Mouse (Mus musculus) activated CD4-positive, CD25-positive, alpha-beta regulatory T cell (primary cell): ENCODE measurements around the gene Plppr2. TPM values are rescaled to one million over a fixed set of nuclear protein-coding genes. Genes with fewer than 3 reads are reported as not detected.

ENCODE experiments used
- polyA plus RNA-seq, 2 experiments: library from polyadenylated mRNA; unstranded; fragments of 100-300 nt; shearing (Covaris generic); gene quantifications; one replicate each; pipeline ENCODE4 v1.2.1; 2017

The Plppr2 gene
- under 1 TPM; 0.09 to 0.27 TPM for polyA plus RNA-seq

DNA sequence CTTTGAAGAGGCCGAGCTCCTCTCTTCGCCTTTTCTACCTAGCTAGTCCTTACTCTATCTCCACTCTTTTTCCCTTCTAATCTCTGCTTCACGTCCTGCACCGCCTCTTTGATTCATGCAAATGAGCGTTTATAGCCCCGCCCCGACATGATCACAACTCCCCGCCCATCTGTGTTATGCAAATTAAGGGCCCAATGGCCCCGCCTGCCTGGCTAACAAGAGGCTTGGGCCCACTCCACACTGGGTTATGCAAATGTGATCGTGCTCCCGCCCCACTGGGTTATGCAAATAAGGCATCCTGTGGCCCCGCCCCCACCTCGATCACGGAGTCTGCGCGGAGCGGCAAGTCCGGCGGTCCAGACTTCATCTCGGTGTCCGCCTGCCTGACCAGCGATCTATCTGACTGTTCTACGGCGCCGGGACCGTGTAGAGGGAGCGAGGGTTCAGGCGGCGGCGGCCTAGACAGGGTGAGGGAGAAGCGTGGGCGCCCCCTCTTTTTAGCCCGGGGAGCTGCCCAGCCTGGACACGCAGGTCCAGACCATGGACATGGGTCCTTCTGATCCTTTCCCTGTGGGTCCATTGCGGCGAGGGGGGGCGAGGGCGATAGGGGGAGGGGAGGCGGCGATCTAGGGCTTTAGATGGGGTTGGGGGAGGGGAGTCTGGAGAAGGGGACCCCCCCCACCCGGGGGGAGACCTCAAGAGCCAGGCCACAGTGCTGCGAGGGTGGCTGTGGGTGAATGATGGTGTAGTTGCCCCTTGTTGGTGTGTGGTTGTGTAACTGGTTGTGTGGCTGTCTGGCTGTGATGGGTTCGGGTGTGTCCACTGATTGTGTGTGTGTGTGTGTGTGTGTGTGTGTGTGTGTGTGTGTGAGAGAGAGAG, at the start of gene Plppr2:
TSS of gene Plppr2 (plus strand) at position 342 of the 879 bp plus-strand sequence.

GRCm38 (mm10) chr9:21918035-21918592, 18.7 kb upstream of the Plppr2 start, which contains the start of gene Rab3d:
Gene Rab3d, minus strand, starts transcription at chr9:21918192.

GRCm38 (mm10) chr9:21927208-21927753, 9.6 kb upstream of the Plppr2 start, which contains the start of the genes Ccdc159 and Tmem205:
Gene Ccdc159, plus strand, starts transcription at chr9:21927471.
Gene Tmem205, minus strand, starts transcription at chr9:21927556.

DNA sequence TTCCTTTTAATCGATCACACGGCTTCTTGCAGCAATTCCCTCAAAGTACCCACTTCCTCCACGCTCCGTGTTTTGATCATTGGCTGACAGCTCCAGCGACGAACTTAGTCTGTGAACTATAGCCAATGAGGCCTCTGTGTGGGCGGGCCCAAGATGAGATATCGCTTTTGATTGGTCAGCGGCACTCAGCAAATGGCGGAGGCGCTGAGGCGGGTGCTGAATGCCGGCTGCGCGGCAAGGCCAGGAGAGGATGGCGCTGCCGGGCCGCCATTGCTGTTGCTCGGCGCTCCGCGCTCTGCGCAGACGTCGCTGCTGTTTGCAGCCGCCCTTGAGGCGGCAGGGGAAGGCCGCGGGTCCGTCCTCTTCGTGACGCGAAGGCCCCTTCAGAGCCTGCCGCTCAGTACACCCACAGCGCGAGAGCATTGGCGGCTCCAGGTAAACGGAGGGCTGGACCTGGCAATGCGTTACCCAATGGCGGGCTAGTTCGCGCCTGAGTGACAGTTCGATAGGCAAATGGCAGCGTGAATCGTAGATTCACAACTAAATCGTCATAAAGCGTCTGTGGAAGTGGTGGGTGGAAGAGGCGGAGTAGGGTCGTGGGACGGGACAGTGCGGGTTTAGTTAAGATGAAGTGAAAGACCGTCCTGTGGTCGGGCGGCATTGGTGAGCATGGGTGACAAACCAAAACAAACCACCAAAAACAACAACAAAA, 18.9 kb downstream of the Plppr2 start, which contains the start of gene Swsap1:
TSS of gene Swsap1 (plus strand) at position 186 of the 712 bp plus-strand sequence.

DNA sequence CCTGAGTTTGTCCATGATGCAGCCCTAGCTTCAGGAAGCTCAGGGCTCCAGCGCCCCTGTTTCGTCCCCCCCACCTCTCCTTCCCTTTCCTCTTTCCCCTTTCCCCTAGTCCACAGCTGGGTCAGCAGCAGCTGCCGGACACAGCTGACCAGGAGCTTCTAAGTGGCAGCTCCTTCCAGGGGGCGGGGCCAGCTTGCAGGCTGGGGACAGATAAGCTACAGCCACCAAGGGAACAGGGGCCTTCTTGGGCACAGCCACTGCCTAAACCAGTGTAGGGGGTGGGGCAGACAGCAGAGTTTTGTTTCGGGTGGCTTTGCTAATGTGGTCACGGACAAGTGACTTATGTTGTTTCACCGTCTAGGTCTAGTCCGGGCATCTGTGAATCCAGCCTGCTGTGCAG, 26.6 kb downstream of the Plppr2 start, which contains the start of gene Epor:
TSS of gene Epor (minus strand) at position 90 of the 400 bp plus-strand sequence.

DNA sequence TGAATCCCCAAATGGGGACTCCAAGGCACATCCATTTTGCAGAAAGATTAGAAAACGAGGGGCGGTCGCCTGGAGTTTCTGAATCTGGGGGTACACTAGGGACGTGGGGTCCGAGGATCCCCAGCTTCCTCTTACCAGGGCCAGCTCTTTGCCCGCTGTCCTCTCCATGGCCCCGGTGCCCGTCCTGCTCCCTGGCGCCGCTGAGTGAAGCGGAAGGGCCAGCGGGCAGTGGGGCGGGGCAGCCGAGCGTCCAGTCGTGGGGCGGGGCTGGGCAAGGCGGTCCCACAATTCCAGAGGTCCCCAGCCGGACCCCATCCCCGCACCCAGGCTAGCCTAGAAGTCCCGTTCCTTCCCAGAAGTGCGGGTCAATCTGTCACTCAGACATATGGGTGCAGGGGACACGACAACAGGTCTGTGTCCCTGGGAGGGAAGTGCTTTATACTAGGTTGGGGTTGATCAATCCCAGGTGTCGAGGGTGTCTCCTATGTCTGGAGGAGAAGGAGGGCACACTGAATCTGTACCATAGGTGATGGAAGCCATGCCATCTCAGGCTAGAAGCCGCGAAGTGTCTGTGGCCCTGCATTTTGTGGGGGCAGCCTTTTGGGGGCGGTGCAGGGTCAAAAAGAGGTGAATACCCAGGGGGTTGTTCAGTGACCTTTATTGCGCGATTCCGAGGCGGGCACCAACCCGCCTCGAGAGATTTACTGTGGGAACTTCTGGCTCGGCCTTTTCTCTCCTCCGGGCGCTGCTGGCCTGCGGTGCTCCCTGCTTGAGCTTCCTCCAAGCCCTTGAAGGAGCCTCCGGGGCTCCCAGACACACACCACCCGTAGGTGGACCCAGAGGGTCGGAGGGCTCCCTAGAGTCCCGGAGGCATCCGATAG, 52.6 kb downstream of the Plppr2 start, which contains the start of gene Rgl3:
TSS of gene Rgl3 (minus strand) at position 217 of the 881 bp plus-strand sequence.

Other genes with a start within 250 kb of the Plppr2 start
- 10 to 100 TPM in 1 of 2 experiments, 1 to 10 TPM in 1; 1.1 to 15.6 TPM for gene Ldlr, start 213.6 kb upstream of the Plppr2 start, polyA plus RNA-seq
- gene Spc24, start 176.7 kb upstream of the Plppr2 start, polyA plus RNA-seq, result 10 to 100 TPM; 16.0 to 19.4 TPM
- gene Kank2, start 138.3 kb upstream of the Plppr2 start, polyA plus RNA-seq, result not detected
- not detected for gene Angptl8, start 101.5 kb upstream of the Plppr2 start, polyA plus RNA-seq
- 1 to 10 TPM in 1 of 2 experiments, under 1 TPM in 1; 0.60 to 1.2 TPM for gene Dock6, start 84.4 kb upstream of the Plppr2 start, polyA plus RNA-seq
- 10 to 100 TPM in 1 of 2 experiments, 1 to 10 TPM in 1; 6.1 to 10.7 TPM for gene Rab3d, start 18.8 kb upstream of the Plppr2 start, polyA plus RNA-seq
- gene Ccdc159, start 9.6 kb upstream of the Plppr2 start, polyA plus RNA-seq, result under 1 TPM; 0.21 to 0.24 TPM
- 1 to 10 TPM; 1.7 to 4.5 TPM for gene Tmem205, start 9.5 kb upstream of the Plppr2 start, polyA plus RNA-seq
- 1 to 10 TPM; 7.7 to 9.4 TPM for gene Swsap1, start 18.7 kb downstream of the Plppr2 start, polyA plus RNA-seq
- gene Epor, start 26.5 kb downstream of the Plppr2 start, polyA plus RNA-seq, result 1 to 10 TPM in 1 of 2 experiments, not detected in 1; 2.5 TPM
- gene Rgl3, start 52.4 kb downstream of the Plppr2 start, polyA plus RNA-seq, result under 1 TPM in 1 of 2 experiments, not detected in 1; 0.11 TPM
- under 1 TPM in 1 of 2 experiments, not detected in 1; 0.16 TPM for gene Ccdc151, start 65.6 kb downstream of the Plppr2 start, polyA plus RNA-seq
- 10 to 100 TPM; 75.9 to 94.6 TPM for gene Prkcsh, start 65.8 kb downstream of the Plppr2 start, polyA plus RNA-seq
- not detected for gene Elavl3, start 115.0 kb downstream of the Plppr2 start, polyA plus RNA-seq
- not detected for gene Gm49318, start 134.2 kb downstream of the Plppr2 start, polyA plus RNA-seq
- gene Zfp653, start 134.3 kb downstream of the Plppr2 start, polyA plus RNA-seq, result 10 to 100 TPM; 16.4 to 20.2 TPM
- 10 to 100 TPM; 39.4 to 53.9 TPM for gene Ecsit, start 148.4 kb downstream of the Plppr2 start, polyA plus RNA-seq
- under 1 TPM in 1 of 2 experiments, not detected in 1; 0.15 TPM for gene Cnn1, start 162.2 kb downstream of the Plppr2 start, polyA plus RNA-seq
- 100 to 1,000 TPM in 1 of 2 experiments, 10 to 100 TPM in 1; 78.2 to 107 TPM for gene Elof1, start 180.1 kb downstream of the Plppr2 start, polyA plus RNA-seq
- 100 to 1,000 TPM; 159 to 391 TPM for gene Acp5, start 198.7 kb downstream of the Plppr2 start, polyA plus RNA-seq
- gene Pigyl, start 219.8 kb downstream of the Plppr2 start, polyA plus RNA-seq, result 10 to 100 TPM; 42.8 to 60.2 TPM